Mouse (Mus musculus): Measurements from ENCODE around the gene Nudt3. TPM values are rescaled to one million over a fixed set of nuclear protein-coding genes. Genes with fewer than 3 reads are reported as not detected.
A peak's percentile ranks its signal among the peaks of the same experiment; 100 is the strongest.

Gene Nudt3
- 32.2 and 74.9 TPM in 2 replicates for polyA plus RNA-seq (2014; fragmentation: Nextera tagmentation; extraction: Ambion mirVana)

DNA sequence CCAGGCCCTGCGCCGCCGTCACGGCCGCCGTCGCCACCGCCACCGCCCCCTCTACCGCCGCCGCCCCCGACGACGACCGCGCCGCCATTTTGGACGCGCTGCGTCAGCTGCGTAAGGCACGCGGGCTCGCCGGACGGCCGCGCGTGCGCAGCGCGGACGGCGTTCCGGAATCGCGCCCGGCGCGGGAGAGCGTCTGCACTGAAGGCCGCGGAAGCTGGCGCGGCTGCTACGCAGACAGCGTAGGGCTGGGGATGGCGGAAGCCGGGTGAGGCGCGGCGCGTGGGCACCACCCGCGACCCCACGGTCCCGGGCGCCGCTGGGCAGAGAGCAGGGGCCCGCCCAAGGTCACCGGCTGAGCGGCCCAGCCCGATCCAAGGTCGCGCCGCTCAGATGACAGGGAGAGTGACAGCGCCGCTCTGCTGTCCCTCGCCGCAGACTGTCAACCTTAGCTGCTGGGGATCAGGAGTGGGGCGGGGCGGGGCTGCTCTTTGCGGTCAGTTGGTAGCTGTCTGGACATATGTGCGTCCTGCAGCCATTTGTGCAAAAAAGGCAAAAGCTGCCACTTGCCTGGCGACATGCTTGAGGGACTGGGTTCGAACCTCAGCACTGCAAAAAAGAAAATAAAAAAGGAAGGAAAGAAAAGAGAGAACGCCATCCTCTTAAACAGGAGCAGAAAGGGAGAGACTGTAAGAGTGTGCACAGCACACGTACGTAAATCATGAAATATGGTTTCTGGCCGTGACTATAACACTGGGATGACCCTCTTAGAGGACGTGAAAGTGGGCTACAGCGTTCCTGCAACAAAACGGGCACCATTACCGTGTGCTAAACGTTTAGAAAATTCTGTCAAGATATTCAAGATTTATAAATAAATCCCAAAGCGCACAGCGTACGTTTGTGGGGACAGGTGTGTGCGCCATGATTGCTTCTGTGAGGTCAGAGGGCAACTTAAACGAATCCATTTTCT is at the start of gene Nudt3:
Nudt3 (minus strand) TSS at position 136 of the 967 bp plus-strand sequence.
- 0 out of 2 replicates have a peak, but pooled peaks cover 2% of the 10 kb centered on the region for H3K36me3 ChIP-seq (ENCODE audit: control insufficient read depth, insufficient read depth, low read length)
- 8% methylated on average over 88 of the region's 91 CpGs for WGBS

DNA sequence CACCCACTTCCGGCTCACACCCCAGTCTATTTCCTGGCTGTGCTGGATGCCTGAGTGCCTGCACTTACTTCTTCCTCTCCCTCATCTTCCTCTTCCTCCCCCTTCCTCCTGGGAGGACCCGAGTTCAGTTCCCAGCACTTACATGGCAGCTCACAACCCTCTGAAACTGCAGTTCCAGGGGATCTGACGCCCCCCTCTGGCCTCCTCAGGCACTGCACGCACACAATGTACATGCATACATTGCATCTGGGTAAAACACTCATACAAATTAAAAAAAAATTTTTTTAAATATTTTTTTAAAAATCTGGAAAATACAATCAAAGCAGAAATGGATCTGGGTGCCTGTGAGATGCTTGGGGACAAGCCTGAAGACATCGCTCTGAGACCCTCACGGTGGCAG is 48.4 kb upstream of the Nudt3 start:
- WGBS: 77% methylated on average over 6 of the region's 6 CpGs
- no peak overlapping the region for H3K27ac ChIP-seq (ENCODE audit: low read depth, low read length)
- H3K4me3 ChIP-seq (ENCODE audit: low read length): no peak overlapping the region
- ATAC-seq (ENCODE audit: low FRiP score, low TSS enrichment): no peak
- H3K9me3 ChIP-seq (ENCODE audit: control insufficient read depth, low read length): no peaks in the 10 kb centered on the region
- no peak overlapping the region for H3K9ac ChIP-seq (ENCODE audit: low read depth, low read length)
- H3K27me3 ChIP-seq (ENCODE audit: control insufficient read depth, insufficient read depth, low read length): no peaks in the 10 kb centered on the region
- no peak overlapping the region for H3K4me2 ChIP-seq (replicated peaks; ENCODE audit: low read depth, low read length)
- no peaks in the 10 kb centered on the region for H3K4me1 ChIP-seq (ENCODE audit: control insufficient read depth, insufficient read depth, low read length)
- H3K36me3 ChIP-seq (ENCODE audit: control insufficient read depth, insufficient read depth, low read length): no peaks in the 10 kb centered on the region

More for the DNA sequence above, at the start of gene Nudt3:
- peak within 1 kb of the TSS; percentile 60 for H3K4me2 ChIP-seq (replicated peaks; ENCODE audit: low read depth, low read length)
- ATAC-seq (ENCODE audit: low FRiP score, low TSS enrichment): peak; percentile 89
- peak within 1 kb of the TSS; percentile 98 for H3K9ac ChIP-seq (ENCODE audit: low read depth, low read length)
- no peaks in the 10 kb centered on the region for H3K27me3 ChIP-seq (ENCODE audit: control insufficient read depth, insufficient read depth, low read length)
- no peaks in the 10 kb centered on the region for H3K9me3 ChIP-seq (ENCODE audit: control insufficient read depth, low read length)
- peak within 1 kb of the TSS; percentile 96 for H3K4me3 ChIP-seq (ENCODE audit: low read length)
- H3K27ac ChIP-seq (ENCODE audit: low read depth, low read length): peak within 1 kb of the TSS; percentile 94
- peaks cover 17% of the 10 kb centered on the region for H3K4me1 ChIP-seq (ENCODE audit: control insufficient read depth, insufficient read depth, low read length)

DNA sequence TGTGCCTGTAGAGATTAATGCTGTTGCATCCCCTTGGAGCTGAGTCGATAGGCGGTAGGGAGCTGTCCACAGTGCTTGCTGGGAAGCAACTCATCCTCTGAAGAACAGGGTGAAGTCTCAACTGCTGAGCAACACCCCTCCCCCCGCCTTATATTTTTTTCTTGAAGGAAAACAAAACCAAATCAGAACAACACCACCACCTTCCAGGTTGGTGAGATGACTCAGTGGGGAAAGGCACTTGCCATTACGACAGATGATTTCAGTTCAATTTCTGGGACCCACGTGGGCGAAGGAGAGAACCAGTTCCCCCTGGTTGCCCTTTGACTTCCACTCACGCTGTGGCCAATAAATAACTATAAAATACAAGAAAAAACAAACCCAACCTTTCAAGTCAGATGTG is 35.5 kb upstream of the Nudt3 start:
- WGBS: 51% methylated on average over 7 of the region's 7 CpGs
- peaks cover 24% of the 10 kb centered on the region for H3K27me3 ChIP-seq (ENCODE audit: control insufficient read depth, insufficient read depth, low read length)
- no peak for ATAC-seq (ENCODE audit: low FRiP score, low TSS enrichment)
- no peak overlapping the region for H3K27ac ChIP-seq (ENCODE audit: low read depth, low read length)
- H3K4me3 ChIP-seq (ENCODE audit: low read length): no peak overlapping the region
- H3K9me3 ChIP-seq (ENCODE audit: control insufficient read depth, low read length): peaks cover 2% of the 10 kb centered on the region; the same call in 1 of the 2 replicates
- H3K9ac ChIP-seq (ENCODE audit: low read depth, low read length): no peak overlapping the region
- peaks cover 7% of the 10 kb centered on the region; the same call in 1 of the 2 replicates for H3K4me1 ChIP-seq (ENCODE audit: control insufficient read depth, insufficient read depth, low read length)
- no peak overlapping the region for H3K4me2 ChIP-seq (replicated peaks; ENCODE audit: low read depth, low read length)
- H3K36me3 ChIP-seq (ENCODE audit: control insufficient read depth, insufficient read depth, low read length): no peaks in the 10 kb centered on the region

DNA sequence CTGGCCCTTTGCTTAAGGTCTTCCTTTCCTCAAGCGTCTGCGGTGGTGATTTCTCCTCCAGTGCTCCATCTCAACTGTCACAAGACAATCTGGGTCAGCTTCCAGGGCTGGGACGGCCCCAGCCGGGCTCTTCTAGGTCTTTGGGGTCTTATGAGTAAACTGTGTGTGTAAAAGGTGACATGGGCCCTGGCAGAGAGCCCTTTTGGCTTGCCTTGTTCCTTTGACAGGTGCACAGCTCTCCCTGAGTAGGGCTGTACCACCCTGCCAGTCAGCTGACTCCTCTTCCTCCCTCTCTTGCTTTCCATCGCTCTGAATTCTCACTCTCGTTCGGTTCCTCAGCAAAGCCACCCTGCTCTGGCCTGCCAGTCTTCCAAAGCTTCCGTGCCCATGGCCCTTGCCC is 33.8 kb upstream of the Nudt3 start:
- Histone ChIP-seq H3K36me3 (ENCODE audit: control insufficient read depth, insufficient read depth, low read length) (no peaks in the 10 kb centered on the region), H3K4me2 (replicated peaks; ENCODE audit: low read depth, low read length) (no peak overlapping the region), H3K9ac (ENCODE audit: low read depth, low read length) (no peak overlapping the region), H3K9me3 (ENCODE audit: control insufficient read depth, low read length) (peaks cover 2% of the 10 kb centered on the region; the same call in 1 of the 2 replicates), H3K27me3 (ENCODE audit: control insufficient read depth, insufficient read depth, low read length) (peaks cover 24% of the 10 kb centered on the region), H3K4me3 (ENCODE audit: low read length) (no peak overlapping the region), H3K27ac (ENCODE audit: low read depth, low read length) (no peak overlapping the region), H3K4me1 (ENCODE audit: control insufficient read depth, insufficient read depth, low read length) (peaks cover 7% of the 10 kb centered on the region; the same call in 1 of the 2 replicates)
- 75% methylated on average over 8 of the region's 8 CpGs for WGBS
- no peak for ATAC-seq (ENCODE audit: low FRiP score, low TSS enrichment)

DNA sequence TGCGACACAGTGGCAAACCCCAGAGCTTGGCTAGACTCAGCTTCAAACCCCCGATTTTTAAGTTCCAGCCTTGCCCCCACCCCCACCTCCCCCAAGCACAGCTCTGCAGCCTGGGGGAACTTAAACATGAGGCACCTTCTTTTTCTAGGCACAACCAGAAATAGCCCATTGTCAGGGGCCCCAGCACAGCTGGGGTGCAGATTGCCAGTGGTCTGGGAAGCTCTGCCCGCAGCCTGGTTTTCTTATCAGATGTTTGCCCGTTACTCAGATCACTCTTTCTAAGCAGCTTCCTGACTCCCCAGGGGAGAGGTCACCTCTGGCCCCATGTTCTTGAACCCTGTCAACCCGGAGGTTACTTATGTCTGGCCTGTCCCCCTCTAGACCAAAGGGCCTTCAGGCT is 33.1 kb upstream of the Nudt3 start:
- WGBS: 6% methylated on average over 5 of the region's 5 CpGs
- no peak for ATAC-seq (ENCODE audit: low FRiP score, low TSS enrichment)
- peaks cover 24% of the 10 kb centered on the region for H3K27me3 ChIP-seq (ENCODE audit: control insufficient read depth, insufficient read depth, low read length)
- H3K27ac ChIP-seq (ENCODE audit: low read depth, low read length): no peak overlapping the region
- H3K4me3 ChIP-seq (ENCODE audit: low read length): no peak overlapping the region
- no peaks in the 10 kb centered on the region for H3K36me3 ChIP-seq (ENCODE audit: control insufficient read depth, insufficient read depth, low read length)
- no peak overlapping the region for H3K9ac ChIP-seq (ENCODE audit: low read depth, low read length)
- H3K4me2 ChIP-seq (replicated peaks; ENCODE audit: low read depth, low read length): no peak overlapping the region
- peaks cover 2% of the 10 kb centered on the region; the same call in 1 of the 2 replicates for H3K9me3 ChIP-seq (ENCODE audit: control insufficient read depth, low read length)
- H3K4me1 ChIP-seq (ENCODE audit: control insufficient read depth, insufficient read depth, low read length): peaks cover 7% of the 10 kb centered on the region; the same call in 1 of the 2 replicates

DNA sequence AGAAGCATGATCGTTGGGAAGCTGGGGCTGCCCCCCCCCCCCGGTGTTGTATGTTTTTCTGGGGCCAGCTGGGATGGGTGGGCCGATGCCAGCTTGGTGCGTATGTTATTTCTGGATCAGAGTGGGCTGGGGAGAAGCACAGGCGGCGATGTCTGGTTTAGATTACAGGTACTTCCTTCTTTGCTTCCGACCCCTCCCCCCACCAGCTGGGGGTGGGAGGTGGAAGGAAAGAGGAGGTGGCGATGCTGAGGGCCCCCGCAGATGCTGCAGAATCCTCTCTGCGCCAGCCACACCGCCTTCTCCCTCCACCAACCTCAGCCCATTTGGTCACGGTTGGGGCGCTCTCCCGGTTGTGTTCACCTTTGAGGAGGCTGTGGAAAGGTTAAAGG is 32.7 kb upstream of the Nudt3 start:
- H3K9me3 ChIP-seq (ENCODE audit: control insufficient read depth, low read length): peaks cover 2% of the 10 kb centered on the region; the same call in 1 of the 2 replicates
- no peaks in the 10 kb centered on the region for H3K36me3 ChIP-seq (ENCODE audit: control insufficient read depth, insufficient read depth, low read length)
- H3K9ac ChIP-seq (ENCODE audit: low read depth, low read length): peak overlapping the region; percentile 45; the same call in 1 of the 2 replicates
- ATAC-seq (ENCODE audit: low FRiP score, low TSS enrichment): 0 out of 2 replicates have a peak, but pooled peaks have one; percentile 21
- no peak overlapping the region for H3K27ac ChIP-seq (ENCODE audit: low read depth, low read length)
- WGBS: 1% methylated on average over 14 of the region's 14 CpGs
- peak overlapping the region; percentile 48 for H3K4me3 ChIP-seq (ENCODE audit: low read length)
- H3K27me3 ChIP-seq (ENCODE audit: control insufficient read depth, insufficient read depth, low read length): peaks cover 24% of the 10 kb centered on the region
- H3K4me2 ChIP-seq (replicated peaks; ENCODE audit: low read depth, low read length): peak overlapping the region; percentile 83
- H3K4me1 ChIP-seq (ENCODE audit: control insufficient read depth, insufficient read depth, low read length): peaks cover 7% of the 10 kb centered on the region; the same call in 1 of the 2 replicates

DNA sequence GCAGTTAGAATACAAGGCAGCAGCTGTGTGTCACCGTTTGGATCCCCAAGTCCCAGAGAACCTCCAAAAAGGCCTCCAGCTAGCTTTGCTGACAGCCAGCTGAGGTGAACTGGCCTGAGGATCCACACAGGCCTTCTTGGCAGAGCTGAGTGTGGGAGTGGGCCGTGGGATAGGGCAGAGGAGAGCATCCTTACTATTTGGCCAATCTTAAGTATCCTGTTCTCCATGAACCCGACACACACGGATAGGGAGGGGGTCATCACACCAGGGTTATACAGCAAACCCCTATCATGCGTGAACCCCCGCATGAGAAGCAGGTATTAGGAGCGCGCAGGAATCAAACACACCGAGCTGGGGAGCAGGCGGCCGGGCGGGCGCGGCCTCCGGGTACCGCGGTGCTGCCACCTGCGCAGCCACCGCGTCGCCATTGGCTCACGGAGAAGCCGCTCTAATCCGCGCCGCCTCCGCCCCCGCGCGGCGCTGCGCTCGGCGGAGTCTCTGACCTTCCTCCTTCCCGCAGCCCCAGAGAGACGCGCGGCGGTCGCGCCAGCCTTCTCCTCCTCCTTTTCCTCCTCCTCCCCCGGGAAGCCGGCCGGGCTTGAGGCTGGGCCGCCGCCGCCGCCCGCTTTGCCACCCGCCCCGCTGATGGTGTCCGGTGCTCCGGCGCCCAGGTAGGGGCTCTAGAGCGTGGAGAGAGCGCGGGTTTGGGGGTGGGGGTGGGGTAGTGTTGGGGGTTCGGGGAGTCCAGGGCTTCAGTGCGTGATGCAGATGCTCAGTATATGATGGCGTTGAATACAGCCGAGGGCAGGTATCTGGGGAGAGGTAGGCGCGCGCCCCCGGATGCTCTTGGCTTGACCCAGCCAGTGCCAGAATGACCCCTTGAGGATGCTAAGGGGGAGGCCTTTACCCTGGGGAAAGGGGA is 32.1 kb upstream of the Nudt3 start, which contains the start of gene Pacsin1:
Pacsin1 (plus strand) TSS at position 421 of the 922 bp plus-strand sequence.
- 2% methylated on average over 47 of the region's 65 CpGs for WGBS
- peak within 1 kb of the TSS; percentile 45 for H3K9ac ChIP-seq (ENCODE audit: low read depth, low read length)
- ATAC-seq (ENCODE audit: low FRiP score, low TSS enrichment): peak; percentile 43; the same call in 1 of the 2 replicates

DNA sequence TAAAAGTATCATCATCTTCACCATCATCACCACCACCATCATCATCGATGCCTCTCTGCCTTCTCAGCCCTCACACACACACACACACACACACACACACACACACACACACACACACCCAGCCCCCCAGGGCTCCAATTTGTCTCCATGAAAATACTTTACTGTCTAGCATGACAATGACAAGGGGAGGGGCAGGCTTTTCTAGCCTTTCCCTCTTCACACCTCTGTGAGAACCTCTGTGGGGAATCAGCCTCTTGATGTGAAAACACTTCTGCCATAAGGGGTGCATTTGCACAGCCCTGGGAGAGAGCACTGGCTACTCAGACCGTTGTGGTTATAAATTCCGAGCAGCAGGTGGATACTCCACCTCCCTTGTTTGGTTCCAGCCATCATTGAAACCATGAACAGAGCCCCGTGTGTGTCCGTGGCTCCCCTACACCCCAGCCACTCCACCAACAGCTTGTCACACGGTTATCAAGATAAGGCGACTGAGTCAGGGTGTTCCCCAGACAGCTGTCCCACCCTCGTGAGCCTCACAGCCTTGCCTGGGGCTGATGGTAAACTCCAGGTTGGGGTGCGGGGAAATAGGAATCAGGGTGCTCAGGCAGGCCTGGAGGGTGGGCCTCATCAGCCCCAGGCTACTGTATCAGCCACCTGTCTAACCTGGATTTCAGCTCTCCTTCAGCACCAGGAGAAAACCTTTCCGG is 30.1 kb upstream of the Nudt3 start:
- Histone ChIP-seq H3K4me2 (replicated peaks; ENCODE audit: low read depth, low read length) (no peak overlapping the region), H3K9ac (ENCODE audit: low read depth, low read length) (no peak overlapping the region), H3K27me3 (ENCODE audit: control insufficient read depth, insufficient read depth, low read length) (peaks cover 24% of the 10 kb centered on the region), H3K27ac (ENCODE audit: low read depth, low read length) (no peak overlapping the region), H3K4me3 (ENCODE audit: low read length) (no peak overlapping the region), H3K36me3 (ENCODE audit: control insufficient read depth, insufficient read depth, low read length) (no peaks in the 10 kb centered on the region), H3K4me1 (ENCODE audit: control insufficient read depth, insufficient read depth, low read length) (peaks cover 7% of the 10 kb centered on the region; the same call in 1 of the 2 replicates), H3K9me3 (ENCODE audit: control insufficient read depth, low read length) (no peaks in the 10 kb centered on the region)
- 40% methylated on average over 10 of the region's 10 CpGs for WGBS
- ATAC-seq (ENCODE audit: low FRiP score, low TSS enrichment): no peak

More for the DNA sequence above, 32.1 kb upstream of the Nudt3 start, which contains the start of gene Pacsin1:
- peak within 1 kb of the TSS; percentile 48 for H3K4me3 ChIP-seq (ENCODE audit: low read length)
- peaks cover 7% of the 10 kb centered on the region; the same call in 1 of the 2 replicates for H3K4me1 ChIP-seq (ENCODE audit: control insufficient read depth, insufficient read depth, low read length)
- H3K27me3 ChIP-seq (ENCODE audit: control insufficient read depth, insufficient read depth, low read length): peaks cover 24% of the 10 kb centered on the region
- peak within 1 kb of the TSS; percentile 83 for H3K4me2 ChIP-seq (replicated peaks; ENCODE audit: low read depth, low read length)
- no peaks in the 10 kb centered on the region for H3K36me3 ChIP-seq (ENCODE audit: control insufficient read depth, insufficient read depth, low read length)
- peaks cover 2% of the 10 kb centered on the region; the same call in 1 of the 2 replicates for H3K9me3 ChIP-seq (ENCODE audit: control insufficient read depth, low read length)
- H3K27ac ChIP-seq (ENCODE audit: low read depth, low read length): no peak within 1 kb of the TSS
